Mouse (Mus musculus) cerebellum, postnatal 4 days (tissue): Measurements from ENCODE around the gene Ano10.

Source experiments
- DNase-seq, 2 experiments: peaks; one replicate each; pipeline ENCODE4 v3.0.0; 2022; ENCODE audit warnings: low spot score in 2 of 2, mixed read lengths in 1 of 2

Gene Ano10

DNA sequence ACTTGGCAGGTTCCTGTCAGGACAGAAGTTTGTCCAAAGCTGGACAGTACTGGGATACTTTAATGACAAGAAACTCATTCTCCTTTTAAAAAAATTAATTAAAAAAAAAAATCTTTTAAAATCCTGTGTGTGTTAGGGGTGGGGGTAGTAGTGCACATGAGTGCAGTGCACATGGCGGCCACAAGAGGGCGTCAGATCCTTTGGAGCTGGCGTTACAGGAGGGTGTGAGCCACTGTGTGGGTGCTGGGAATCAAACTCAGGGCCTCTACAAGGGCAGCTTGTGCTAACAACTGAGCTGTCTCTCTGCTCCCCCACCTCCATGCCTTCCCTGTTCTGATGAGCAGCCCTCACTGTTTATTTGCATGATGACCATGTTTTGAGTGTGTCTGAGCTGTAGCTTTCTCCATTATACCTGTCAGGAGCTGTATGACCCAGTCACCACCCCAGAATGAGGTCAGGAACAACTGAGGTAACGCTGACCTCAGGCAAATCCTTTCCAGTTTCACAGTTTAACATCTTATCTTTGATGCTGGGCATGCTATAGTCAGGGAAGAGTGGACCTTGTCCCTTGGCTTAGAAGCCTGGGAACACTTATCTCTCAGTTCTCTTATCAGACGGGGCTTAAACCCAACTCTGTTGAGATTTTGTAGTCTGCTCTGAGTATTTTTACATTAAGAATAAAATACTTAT is 137.7 kb downstream of the Ano10 start:
- no peak for DNase-seq

DNA sequence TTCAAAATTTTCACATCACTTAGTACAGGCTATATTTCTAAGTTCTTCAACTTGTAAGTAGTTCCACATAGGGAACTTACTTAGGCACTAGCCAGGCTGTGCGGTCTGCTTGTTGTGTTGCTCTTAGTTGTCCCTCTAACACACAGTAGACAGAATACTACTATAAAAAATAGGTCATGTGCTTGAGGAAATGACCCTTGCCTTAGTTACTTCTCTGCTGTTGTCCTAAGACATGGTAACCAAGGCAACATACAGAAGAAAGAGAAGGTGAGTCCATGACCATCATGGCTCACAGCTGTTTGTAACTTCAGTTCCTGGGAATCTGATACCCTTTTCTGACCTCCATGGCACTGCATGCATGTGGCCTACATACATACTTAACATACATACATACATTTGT is 139.0 kb downstream of the Ano10 start:
- no peak for DNase-seq

DNA sequence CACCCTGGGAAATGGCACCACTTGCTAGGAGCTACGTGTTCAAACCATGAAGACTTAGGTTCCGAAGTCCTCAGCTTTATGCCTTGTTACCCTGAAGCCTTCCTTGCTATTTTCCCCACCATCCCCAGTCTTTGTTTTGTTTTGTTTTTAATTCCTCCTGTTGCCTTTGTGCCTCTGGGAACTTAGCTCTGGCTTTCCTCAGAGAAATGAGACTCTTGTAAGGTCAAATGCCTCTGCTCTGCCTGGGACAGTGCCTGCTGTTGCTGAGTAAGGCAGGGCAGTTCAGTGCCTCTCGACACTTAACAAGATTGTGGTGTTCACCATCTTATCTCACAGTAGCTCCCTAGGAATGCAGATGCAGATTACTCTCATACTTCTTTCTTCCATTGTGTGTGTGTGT is 140.8 kb downstream of the Ano10 start:
- DNase-seq = no peak

DNA sequence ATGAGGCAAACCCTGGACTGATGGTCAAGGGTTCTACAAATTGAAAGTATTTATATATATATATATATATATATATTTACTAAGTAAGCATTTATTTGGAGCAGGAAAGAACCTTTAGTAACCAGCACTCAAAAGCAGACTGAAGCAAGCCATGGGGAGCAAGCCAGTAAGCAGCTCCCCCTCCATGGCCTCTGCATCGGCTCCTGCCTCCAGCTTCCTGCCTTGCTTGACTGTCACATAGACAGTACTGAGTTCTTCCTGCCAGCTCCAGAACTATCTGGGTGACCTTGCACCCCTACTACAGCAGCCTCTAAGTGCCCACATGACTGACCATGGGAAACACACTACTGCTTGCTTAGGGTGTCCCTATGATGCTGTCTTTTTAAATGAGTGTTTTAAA is 141.7 kb downstream of the Ano10 start:
- DNase-seq = no peak

DNA sequence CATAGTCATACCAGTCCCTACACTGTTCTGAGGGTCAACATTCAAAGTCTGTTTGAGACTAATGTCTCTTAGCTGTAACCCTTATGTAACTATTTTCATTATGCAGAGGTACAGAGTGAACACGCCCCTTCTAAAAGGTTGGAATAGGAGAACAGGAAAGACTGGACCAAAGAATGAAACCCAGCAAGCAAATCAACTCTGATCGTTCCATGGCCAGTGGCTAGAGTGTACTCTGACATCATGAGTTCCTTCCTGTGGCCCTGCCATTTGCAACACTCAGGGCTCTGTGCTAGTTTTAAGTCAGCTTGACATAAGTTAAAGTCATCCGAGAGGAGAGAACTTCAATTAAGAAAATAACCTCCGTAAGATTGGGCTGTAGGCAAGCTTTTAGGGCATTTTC is 142.2 kb downstream of the Ano10 start:
- no peak for DNase-seq

DNA sequence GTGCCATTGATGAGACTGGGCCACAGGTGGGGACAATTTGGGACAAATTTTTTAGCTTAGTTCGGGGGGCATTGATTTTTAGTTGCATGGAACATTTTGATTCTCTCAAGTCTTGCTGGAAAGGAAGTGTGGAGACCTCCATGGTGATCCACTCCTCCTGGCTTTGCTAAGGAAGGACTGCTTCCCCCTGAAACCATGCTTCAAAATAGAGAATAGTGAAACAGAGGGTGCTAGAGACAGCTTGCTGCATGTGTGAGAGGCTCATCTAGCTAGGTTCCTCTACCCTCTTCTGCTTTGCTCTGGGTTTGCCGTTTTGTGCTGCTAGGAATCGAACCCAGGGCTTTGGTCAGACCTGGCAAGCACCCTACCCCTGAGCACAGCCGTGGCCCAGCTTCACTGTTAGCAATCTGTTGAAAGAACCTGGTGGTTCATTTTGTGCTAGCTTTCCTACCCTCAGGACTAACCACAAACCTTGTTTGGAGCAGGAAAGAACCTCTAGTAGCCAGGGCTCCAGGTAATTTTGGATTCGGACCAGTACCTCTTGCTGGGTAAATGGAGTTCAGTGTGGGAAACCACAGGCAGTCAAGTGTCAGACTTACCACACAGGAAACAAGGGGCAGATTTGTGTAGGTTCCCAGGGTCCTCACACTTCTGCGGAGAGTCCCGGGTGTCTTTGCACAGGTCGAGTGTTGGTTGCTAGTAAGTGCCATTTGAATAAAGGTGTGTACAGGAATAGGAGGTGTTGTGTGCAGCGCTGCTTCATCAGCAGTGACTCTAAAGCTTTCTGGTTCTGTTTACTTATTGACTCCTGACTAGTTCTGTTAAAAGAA is 144.0 kb downstream of the Ano10 start:
- DNase-seq = no peak

DNA sequence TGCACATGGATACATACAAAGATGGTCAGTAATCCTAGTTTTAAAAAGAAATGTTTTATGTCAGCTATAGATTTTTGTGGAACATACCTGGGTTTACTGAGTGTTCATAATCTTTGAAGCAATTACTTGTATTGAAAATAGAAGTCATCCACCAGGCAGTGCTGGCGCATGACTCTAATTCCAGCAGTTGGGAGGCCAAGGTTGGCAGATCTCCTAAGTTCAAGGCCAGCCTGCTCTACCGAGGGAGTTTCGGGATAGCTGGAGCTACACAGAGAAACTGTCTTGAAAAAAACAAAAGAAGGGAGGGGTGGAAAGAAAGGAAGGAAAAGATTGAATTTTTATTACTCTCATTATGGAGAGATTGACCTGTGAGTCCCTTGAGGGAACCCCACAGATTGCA is 145.9 kb downstream of the Ano10 start:
- no peak for DNase-seq

DNA sequence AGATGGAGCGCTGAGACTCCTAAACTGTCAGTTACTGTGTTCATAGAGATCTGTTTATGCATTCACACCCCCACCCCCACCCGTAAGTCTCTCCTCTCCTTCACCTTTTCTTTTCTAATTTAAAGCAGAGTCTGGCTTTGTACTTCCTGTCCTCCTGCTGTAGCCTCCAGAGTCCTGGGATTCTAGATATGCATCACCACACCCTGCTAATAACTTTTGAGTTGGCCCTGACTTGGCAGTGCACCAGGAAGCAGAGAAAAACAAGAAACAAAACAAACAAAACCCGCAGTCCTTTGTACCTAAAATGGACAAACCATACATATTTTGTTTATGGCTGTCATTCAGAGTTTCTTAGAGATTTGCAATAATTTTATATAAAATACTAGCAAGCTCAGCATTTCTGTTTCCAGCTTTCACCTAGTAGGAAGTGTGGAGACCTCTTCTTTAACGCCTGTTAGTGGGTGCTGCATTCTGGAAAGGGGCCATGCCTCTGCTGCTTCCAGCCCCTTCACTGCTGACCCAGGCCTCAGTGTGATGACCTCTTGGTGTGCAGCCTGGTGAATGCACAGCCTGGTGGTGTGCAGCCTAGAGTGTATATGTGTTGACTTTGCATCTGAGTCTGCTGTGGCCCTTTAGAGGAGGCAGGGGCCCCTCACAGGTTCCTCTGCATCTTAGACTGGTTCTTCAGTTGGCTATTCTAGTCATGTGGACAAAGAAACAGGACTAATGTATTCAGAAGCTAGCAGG is 147.9 kb downstream of the Ano10 start:
- no peak for DNase-seq

DNA sequence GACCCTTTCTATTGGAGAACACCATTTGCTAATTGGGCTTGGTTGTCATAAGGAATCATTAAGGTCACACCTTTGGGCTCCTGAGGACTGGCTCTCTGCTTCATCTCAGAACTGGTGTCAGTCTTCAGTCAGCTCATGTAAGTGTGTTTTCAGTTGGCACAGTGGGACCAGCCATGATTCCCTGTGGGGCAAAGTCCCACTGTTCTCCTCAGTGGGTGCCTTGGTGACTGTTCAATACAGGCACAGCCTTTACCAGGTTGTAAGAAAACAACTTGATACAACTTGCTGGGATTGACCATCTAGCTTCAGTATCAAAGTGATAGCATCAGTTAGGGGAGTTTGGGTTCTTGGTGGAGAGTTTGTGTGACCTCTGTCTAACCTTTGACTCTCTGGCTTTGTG is 148.5 kb downstream of the Ano10 start:
- DNase-seq = no peak

DNA sequence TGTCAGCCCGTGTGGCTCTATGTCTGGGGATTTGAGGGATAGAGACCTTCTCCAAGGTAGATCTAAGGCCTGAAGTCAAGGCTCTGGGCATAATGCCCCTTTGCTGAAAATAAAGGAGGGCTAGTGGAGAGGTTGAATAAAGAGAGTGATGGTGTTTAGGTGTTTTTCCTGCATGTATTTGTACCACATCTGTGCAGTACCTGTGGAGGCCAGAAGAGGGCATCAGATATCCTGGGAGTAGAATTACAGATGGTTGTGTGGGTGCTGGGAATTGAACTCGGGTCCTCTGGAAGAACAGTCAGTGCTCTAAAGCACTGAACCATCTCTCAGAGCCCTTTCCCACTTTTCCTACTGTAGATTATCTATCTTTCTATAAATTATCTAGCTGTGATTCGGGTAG is 149.4 kb downstream of the Ano10 start:
- DNase-seq = no peak

DNA sequence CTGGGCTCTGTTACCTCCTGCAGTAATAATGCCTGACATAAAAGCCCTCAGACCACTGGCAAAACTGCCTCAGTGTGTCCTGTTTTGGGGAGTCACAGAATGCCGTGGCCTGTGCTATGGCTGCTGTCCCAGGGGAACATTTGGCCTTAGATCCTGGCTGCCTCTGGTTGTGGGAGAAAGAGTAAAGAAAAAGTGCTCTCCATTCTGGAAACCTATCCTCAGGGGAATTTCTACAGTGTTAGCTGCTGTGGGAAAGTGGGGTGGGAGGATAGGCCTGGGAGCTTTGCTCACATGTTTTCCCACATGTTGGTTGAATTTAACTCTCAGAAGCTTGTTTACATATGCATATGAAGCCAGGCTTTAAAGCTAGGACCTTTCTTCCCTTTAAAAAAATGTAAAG is 151.0 kb downstream of the Ano10 start:
- DNase-seq = no peak

DNA sequence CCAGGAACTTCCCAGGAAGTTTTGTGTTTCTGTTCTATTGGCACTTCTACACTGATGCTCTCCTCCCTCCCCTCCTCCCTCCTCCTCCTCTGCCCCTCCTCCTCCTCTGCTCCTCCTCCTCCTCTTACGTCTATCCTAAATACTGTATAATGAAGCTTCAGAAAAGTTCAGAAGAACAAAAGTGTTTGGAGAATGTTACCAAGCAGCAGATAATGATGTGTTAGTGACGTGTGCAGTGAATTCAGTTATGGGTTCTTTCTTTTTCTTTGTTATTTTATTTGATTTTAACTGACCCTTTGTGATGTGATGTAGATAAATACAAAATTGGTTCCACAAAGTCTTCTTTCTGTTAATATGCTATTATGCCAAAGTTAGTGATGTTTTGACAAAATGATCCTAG is 155.0 kb downstream of the Ano10 start:
- no peak for DNase-seq

DNA sequence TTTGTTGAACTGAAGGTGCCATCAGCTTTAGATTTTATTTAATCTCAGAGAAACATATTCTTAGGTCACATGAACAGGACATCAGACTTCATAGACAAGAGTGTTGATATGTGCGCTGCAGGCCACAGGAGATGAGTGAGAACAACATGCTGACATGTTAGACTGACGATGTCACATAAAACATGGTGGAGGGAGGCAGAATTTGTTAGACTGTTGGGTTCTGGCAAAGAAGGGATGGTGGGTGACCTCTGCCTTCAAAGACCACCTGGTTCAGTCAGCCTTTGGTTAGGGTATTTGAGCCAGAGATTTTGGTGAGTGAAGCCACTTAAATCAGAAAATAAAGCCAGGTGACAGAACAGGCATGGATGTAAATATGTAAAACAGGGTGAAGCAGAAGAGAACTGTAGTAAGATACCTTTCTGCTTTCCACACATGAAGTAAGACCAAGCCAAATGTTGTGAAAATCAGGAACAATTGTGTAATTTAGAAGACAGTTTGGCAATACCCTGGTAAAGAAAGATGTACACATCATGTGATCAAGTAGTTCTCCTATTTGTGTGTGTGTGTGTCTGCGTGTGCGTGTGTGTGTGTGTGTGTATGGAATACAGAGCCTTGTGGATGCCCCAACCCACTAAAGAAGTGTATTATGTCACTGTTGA is 155.7 kb downstream of the Ano10 start:
- no peak for DNase-seq

DNA sequence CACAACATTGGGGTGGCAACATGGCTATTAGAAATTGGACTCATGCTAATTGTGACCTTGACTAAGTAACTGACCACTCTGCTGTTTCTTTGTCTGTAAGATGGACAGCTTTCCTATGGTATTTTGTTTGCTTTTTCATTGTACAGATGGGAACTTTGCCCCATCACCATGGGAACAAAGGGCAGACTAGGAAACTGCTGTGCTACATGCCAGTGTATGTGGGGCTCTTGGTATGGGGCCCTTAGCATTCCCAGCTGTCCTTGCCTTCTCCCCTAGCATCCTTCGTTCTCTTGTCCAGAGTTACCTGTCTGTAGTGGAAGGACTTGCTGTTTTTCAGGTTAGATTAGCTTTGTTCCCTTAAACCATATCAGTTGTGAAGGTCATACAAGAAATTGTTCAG is 156.3 kb downstream of the Ano10 start:
- DNase-seq = no peak

DNA sequence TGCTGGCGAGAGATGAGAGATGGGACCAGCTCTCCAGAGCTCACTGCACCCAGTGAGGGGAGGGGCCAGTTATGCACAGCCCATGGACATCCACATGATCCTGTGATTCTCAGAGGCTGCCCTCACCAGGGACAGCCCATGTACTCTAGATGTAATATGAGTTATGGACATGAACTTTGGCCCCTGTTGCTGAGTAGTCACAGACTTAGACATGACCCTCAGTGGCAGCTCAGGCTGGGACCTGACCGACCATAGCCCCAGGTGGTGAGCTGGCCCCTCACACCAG is 158.4 kb downstream of the Ano10 start:
- no peak for DNase-seq

DNA sequence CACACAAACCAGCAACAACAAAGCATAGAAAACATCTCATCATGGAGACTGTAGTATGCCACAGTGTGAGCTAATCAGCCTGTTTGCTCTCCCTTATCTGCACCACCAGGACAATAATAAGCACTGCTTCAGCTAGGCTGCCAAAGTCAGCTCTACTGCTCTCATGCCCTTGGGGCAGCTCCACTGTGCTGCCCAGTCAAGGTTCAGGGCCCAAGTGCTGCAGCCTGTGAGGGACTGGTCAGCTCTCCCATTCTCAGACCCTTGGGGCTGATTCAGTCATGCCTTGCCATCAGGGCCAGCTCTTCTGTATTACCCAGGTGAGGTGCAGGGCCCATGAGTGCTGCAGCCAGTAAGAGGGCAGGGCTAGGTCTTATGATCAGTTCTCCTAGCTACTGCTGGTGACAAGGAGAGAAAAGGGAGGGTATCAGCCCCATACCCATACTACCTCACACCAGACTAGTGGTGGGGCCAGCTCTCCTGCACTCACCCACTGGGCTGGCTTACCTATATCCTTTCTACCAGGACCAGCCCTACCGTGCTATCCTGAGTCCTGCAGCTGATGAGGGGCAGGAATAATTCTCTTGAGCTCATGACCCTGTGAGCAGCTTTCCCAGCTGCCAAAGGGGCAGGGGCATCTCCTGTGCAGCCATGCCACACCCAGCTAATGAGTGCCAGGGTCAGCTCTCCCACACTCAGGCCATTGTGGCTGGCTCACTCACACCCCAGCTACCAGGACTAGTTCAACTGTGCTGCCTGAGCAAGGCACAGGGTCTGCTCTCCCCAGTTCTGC is 158.9 kb downstream of the Ano10 start:
- DNase-seq = no peak

DNA sequence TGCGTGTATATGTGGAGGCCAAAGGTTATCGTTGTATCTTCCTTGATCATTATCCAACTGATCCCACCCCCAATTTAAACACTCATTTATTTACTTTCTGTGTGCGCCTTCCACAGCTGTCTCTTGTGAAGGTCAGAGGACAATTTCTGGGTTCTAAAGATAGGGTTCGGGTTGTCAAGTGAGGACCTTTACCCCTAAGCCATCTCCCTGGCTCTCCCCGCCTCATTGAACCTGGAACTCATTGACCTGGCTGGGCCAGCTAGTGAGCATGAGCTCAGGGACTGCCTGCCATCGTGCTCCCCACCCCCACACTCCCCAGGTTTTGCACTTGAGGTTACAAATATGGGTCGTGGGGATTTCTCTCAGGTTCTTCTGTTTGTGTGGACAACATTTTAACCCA is 162.1 kb downstream of the Ano10 start:
- DNase-seq = no peak

DNA sequence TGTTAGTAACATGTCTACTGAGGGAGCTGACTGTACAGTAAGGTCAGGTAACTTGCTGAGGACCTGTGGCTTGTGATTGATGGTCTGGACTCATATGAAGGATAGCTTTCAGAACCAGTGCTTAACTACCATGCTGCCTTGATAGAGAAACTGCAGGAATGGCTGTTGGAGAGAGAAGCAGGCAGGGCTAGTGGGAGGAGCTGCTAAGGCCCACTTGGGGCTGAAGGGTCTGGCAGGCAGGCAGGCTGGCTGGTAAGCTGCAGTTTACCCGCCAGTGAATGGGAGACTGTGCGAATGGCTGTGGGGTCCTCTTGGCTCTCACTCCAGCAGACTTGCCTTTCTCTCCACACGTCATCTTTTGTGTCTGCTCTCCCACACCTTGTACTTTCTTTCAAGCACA is 163.6 kb downstream of the Ano10 start:
- no peak for DNase-seq

DNA sequence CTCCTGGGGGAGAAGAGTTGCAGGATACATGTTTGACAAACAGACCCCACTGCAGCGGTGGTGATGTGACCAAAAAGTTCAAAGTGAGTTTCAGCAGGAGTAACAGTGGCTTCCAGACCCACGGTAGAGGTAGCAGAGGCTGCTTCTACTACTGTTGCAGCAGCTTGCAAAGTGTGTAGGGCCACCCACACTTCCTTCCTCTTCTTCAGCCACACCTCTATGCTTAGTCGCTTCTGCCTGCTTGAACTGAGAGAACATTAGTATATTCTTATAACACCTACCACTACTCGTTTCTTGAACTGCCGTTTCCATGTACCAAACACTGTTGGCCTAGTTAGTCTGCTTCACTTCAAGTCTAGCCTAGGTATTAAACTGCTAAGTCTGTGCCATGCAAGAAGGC is 165.5 kb downstream of the Ano10 start:
- DNase-seq = no peak

DNA sequence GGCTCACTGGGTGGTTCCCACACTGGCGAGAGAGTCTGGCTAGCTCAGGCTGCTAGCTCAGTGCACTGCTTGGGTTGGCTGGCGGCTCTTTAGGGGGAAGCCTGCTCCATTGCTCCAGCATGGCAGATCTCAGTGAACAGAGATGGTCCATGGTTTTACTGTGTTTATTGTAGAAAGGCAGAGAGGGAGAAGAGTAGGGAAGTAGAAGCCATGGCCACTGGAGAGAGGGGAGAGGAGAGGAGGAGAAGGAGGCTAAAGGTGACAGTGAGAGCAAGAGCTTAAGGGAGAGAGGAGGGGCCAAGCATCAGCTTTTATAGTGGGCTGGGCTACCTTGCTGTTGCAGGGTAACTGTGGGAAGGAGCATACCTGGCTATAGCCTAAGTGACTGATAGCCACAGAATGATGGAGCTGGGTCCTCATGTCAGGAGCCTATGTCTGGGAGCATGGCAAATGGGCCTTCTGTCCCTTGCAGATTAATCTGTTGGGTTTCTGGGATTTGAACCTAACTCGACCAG is 166.9 kb downstream of the Ano10 start:
- no peak for DNase-seq

DNA sequence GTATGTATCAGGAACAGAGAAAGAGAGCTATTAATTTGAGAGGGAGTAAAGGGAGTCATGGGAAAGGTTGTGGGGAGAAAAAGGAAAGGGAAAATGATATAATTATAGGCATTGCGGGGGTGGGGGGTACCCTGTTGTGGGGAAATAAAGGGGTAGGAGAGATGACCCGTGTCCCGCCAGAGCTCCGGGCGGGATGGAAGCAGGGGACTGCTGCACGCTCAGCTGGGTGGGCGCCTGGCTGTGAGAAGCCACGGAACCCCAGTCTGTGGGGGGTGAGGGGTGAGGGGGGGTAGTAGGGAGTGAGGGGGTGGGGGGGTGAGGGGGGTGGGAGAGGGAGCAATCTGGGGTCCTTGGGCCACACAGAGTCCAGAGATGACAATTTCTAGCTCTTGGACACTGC is 167.4 kb downstream of the Ano10 start:
- no peak for DNase-seq
